Mouse (Mus musculus) heart, postnatal 0 days (tissue): Measurements from ENCODE around the gene Mrgpre.

Experiments
- CTCF ChIP-seq: IDR thresholded peaks from 2 replicates; pipeline ENCODE4 v1.5.1; 2016; ENCODE audit warnings: antibody characterized with exemption, control low read depth, low read depth
- EP300 ChIP-seq: IDR thresholded peaks from 2 replicates; pipeline ENCODE4 v1.6.1; 2016; ENCODE audit warnings: antibody characterized with exemption, low read depth

DNA sequence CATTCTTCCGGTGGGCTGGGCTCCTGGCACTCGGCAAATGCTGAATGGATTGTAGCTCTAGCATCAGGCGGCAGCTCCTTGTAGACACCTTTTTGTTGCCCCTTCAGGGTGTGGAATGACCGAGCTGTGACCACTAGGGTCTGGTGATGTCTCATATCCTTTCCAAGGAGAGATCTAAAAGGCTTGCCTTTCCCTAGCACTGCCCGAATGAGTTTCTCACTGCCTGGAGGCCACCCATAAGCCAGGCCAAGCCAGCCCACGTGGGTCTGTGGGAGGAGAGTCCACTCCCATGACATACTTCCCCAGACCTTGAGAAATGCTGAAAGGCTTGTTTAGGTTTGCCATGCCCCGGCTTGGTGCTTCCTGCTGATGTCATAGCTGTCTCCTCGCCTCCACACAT lies 47.9 kb upstream of the Mrgpre start:
- TF ChIP-seq CTCF: no peak
- no peak for TF ChIP-seq EP300
